Mouse (Mus musculus) heart, adult 2 months (tissue): ENCODE data around the gene Fbxw2.

Source experiments
- CTCF ChIP-seq: fragments of 200-600 bp; IDR thresholded peaks from 2 replicates; pipeline ENCODE4 v1.8.1; 2022; ENCODE audit warnings: antibody characterized with exemption, mild to moderate bottlenecking, moderate library complexity
- POLR2A ChIP-seq: fragments of 200-500 bp; IDR thresholded peaks from 2 replicates; pipeline ENCODE4 v1.6.1; 2011; ENCODE audit warnings: mild to moderate bottlenecking, low read depth, low read length, control low read depth; ENCODE audit not compliant: insufficient read depth

GRCm38 (mm10) chr2:34874271-34874670, 48.2 kb upstream of the Fbxw2 start, which contains the start of gene Cutal:
- TF ChIP-seq CTCF (no peak), POLR2A (no peak)
